Mouse (Mus musculus) adrenal gland, postnatal 4 days (tissue): Measurements from ENCODE around the gene Tor1aip1. TPM values are rescaled to one million over a fixed set of nuclear protein-coding genes. Genes with fewer than 3 reads are reported as not detected.
"Not testable (repeated sequence)": the region's sequence is repeated elsewhere in the genome, so short reads cannot be mapped to it uniquely, and the experiment has no call there.

Source experiments
- DNase-seq, 2 experiments: peaks; one replicate each; pipeline ENCODE4 v3.0.0; 2021 to 2022; ENCODE audit warnings: low spot score in 2 of 2, mixed read lengths in 2 of 2
- long read RNA-seq, 2 experiments: library from polyadenylated mRNA; stranded (forward); transcript quantifications; one replicate each; pipeline ENCODE4 v2.0.0; 2021
- total RNA-seq, 2 experiments: library from RNA; stranded (reverse); gene quantifications; 2 replicates each; pipeline ENCODE4 v1.2.3; 2021

The Tor1aip1 gene
- 10 to 100 TPM; 82.4 to 87.5 TPM for total RNA-seq
- long read RNA-seq, experiment 1, full-length matches to known transcripts: 11 of 14 reads
- long read RNA-seq, experiment 1, partial matches to known transcripts: 1 of 14 reads
- long read RNA-seq, experiment 1, other reads (novel, unspliced or antisense): 2 of 14 reads
- long read RNA-seq, experiment 2, full-length matches to known transcripts: 35 of 44 reads
- long read RNA-seq, experiment 2, partial matches to known transcripts: 2 of 44 reads
- long read RNA-seq, experiment 2, other reads (novel, unspliced or antisense): 7 of 44 reads

DNA sequence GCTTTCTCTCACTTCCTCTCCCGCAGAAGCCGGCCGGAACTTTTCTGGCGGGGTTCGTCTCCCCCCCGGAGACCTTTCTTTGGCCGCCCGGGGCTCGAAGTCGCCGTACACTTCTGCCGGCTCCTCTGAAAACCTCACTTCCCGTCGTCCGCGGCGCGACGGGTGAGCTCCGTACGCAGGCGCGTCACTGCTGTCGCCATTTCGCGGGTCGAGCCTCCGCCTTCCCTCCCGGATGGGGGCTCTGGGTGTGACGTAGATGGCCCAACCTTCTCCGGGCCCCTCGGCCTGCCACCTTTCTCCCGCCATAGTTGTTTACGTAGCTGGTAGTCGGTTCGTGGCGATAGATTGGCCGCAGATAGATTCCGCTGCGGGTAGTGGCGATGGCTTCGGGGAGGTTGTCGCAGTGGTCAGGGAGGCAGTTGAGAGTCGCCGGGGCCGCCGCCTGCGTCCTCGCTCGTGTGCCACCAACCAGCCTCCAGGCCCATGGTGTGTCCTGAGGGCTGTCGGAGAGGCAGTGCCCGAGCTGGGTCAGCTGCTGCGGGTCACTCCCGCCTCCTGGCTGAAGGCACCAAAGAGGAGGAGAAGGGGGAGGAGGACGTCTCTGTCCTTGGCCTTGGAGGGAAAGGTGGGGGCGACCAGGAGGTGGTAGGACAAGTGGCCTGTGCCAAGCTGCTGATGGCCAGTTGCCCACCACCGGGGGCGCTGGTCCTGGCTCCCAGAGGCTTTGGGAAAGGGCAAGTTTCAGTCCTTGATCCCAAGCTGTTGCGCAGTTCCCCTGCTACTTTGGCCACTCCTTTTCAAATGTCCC lies at the start of gene Tor1aip1:
TSS of gene Tor1aip1 (minus strand) at position 551 of the 808 bp plus-strand sequence.
- DNase-seq: peak; percentile 91 to 94

DNA sequence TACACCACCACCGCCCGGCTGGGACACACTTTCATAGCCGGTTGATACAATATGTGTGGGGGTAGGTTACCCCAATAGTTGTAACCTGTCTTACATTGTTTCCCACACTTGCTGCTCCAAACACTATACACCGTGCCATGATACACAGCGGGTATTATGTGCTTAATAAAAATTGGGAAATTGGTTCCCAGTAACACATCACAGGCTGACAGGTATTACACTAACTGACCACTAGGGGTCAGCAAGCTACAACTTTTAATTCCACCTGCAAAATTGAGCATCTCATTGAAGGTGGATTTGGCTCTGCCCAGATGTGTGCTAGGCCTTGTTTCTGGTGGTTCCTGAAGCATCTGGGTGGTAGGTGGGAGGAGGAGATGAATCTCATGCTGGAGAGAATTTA lies 49.5 kb upstream of the Tor1aip1 start:
- no peak for DNase-seq

DNA sequence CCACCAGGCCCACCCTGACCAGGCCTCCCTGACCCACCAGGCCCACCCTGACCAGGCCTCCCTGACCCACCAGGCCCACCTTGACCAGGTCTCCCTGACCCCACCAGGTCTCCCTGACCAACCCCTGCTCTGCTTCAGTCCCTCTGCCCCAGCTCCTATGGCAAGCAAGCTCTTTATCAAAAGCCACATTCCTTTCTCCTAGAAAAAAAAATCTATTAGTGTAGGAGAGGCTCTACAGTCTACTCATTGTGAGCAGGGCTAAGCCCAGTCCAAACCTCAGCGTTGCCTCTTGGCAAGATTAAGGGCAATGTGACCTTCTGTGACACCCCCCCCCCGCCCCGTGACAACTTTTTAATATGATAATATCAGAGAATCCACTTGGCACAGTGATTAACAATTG lies 48.3 kb upstream of the Tor1aip1 start:
- DNase-seq: no peak

DNA sequence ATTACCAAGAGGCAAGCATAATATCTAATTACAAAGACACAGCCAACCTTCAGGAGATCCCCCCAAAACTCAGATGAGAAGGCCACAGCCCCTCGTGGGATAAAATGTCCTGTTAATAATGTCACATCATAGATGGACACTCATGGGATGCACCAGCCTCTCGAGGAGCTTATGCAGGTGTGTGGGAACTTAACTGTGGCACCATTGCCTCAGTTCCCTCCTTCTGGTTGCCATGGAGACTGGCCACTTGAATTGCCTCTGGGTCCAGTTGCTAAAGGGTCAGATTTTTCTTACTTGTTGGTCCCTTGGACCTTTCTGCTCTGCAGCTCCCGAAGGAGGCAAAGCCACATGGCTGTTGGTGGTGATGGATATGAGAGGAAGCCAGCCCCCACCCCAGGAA lies 41.4 kb upstream of the Tor1aip1 start:
- no peak for DNase-seq

DNA sequence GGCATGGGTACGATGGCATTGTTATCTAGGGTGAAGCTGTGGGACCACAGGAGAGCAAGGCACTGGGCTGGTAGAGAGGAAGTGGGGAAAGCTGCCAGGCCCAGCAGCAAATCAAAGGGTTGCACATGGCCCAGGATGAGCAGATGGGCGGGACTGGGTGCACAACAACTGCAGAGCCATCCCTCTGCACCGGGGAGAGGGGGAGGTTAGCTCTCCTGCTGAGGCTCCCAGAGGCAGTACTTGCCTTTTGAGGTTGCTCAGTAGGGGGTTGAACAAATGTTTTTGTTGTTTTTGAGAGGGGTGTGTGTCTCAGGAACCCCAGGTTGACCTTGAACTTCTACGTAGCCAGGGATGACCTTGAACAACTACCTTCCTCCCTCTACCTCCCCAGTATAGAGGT lies 40.2 kb upstream of the Tor1aip1 start:
- DNase-seq: no peak

DNA sequence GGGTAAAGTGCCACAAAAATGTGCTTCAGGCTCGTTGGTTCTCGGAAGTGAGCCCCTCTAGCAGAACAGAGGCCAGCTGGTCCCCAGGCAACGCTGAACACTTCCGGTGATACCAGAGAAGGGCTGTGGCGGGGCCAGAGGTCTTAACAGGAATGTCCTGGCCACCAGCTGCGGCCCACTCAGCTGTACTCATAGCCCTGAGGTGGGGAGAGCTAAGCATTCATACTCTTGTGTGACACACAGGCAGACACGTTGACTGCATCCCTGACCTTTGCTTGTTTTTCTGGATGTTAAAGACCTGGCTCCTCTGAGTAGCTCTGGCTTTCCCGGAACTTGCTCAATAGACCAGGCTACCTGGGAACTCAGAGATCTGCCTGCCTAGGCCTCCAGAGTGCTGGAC lies 38.3 kb upstream of the Tor1aip1 start:
- no peak for DNase-seq

DNA sequence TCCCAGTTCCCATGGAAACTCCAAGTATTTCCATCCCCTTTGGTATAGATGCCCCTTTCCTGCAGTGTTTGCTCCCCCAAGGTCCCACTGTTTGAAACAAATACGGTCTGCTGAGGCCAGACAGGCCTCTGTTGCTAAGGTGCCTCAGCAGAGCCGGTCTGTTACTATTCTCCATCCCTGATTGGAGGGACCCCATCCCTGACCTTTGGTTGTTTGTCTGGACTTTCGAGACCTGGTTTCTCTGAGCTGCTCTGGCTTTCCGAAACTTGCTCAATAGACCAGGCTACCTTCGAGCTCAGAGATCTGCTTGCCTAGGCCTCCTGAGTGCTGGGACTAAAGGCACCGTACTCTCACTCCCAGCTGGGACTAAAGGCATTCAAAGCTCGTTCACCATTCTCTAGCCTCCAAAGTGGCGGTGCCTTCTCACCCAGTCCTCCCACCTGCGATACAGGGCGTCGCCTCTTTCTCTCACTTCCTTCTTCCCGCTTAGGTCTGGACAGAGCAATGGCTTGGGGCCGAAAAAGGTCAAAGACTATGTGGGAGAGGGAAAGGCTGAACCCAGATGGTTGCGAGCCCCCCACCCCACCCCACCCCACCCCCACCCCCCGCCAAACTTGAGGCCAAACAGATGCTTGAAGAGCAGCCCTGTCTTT lies 37.0 kb upstream of the Tor1aip1 start:
- no peak for DNase-seq

DNA sequence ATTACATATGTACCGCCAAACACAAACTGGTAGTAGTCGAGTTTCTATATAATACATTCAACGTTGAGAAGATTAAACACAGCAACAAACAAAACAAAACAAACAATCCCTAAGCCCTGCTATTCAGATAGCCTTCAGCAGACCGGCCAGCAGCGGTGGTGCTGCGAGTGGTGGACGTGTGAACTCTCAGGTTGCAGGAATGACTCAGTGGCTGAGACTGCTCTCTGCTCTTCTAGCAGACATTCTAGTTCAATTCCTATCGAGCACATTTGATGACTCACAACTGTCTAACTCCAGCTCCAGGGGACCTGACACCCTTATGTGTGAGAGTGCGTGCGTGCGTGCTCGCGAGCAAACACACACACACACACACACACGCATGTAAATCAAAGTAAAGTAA lies 33.8 kb upstream of the Tor1aip1 start:
- no peak for DNase-seq

DNA sequence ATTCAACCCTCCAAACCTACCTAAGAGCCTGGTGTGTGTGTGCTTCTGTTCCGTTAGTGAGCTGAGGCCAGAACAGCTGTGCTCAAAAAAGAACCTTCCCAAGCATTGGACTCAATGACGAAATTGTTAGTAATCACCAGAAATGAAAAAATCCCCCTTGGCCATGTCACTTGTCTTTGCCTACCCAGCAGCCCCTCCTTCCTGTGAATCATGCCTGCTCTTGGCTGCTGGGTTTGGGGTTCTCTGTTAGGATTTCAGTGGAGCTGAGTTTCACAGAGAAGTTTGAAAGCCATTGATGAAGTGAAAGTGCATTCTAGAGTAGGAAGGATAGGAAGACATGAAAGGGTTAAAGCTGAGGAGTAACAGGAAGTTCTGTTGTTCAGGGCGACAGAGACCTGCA lies 29.9 kb upstream of the Tor1aip1 start:
- DNase-seq: no peak

DNA sequence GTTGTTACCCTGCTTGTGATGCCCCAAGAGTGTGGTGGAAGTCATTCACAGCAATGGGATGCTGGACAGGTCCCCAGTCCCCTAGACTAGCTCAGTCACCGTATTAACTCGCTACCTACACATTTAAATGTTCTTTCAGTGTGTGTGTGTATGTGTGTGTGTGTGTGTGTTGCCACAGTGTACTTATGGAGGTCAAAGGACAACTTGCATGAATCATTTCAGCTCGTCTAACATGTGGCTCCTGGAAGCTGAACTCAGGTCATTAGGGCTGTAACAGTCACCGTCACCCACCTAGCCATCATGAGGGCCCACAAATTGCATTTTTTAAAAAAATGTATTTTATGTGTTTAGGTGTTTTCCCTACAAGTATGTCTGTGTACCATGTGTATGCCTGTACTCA lies 25.9 kb upstream of the Tor1aip1 start:
- no peak for DNase-seq

DNA sequence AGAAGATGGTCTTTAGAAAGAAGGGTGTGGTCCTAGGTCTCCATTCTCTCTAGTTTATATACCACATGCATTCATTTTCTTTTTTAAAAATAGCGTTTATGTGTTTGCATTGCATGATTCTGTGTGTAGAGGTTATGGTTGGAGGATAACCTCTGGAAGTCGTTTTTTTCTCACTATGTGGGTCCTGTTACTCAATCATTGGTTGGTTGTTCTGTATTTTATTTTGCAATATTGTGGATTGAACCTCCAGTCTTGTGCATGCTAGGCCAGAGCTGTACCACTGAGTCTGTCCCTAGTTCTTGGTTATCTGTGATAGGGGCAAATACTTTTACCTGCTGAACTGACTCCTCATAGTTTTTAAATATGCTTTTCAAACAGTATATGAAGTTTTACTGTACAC lies 21.9 kb upstream of the Tor1aip1 start:
- DNase-seq: no peak

DNA sequence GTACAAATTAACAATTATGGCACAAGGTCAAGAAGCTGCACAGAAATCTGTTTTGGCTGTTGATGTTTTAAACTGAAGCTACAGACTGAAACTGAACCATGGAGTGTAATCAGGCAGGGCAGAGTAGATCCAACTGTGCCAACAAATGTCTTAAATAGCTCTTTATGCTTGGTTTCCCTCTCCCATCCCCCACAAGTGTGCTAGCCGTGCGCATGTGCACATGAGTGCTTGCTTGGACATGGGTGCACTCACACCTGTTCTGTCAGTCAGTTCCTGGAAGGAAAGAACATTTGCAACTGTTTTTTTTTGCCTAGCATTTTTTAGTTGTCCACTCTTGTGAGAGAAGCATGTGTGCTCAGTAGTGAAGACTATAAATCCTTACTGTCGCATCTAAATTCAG lies 10.4 kb upstream of the Tor1aip1 start:
- DNase-seq: no peak

DNA sequence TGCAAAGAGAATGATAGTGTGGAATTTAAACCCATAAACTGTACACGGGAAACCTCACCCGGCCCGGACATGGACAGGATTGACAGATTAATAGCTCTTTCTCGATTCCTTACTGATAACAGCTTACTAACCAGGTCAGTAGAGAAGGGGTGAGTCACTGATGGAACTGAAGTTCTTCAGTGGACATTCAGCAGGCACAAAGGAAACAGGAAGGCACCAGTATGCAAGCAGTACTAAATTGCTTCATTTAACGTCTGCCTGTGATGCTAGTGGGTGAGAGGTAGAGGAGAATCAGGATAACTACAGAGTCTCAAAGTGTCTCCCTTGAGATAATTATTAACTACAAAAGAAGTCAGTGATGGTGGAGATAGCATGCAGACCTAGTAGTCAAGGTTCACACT lies 7.9 kb upstream of the Tor1aip1 start:
- DNase-seq: no peak

DNA sequence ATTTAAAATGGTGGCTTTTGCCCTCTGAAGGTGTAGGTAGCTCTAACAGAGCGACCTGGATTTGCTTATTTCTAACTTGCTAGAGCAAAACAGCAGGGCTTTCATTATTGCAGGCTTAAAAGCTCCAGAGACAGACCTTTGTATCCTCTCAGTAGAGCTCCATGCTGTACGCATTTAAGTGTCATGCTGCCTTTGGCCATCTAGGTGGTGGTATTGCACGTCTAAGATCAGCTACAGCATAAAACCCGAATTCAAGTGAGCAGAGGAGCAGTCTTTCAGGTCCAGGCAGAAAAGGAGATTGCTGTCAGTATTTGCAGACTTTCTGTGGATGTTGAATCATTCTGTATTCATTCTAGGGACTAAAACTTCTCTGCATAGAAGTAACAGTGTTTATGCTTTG lies 6.7 kb upstream of the Tor1aip1 start:
- DNase-seq: no peak

DNA sequence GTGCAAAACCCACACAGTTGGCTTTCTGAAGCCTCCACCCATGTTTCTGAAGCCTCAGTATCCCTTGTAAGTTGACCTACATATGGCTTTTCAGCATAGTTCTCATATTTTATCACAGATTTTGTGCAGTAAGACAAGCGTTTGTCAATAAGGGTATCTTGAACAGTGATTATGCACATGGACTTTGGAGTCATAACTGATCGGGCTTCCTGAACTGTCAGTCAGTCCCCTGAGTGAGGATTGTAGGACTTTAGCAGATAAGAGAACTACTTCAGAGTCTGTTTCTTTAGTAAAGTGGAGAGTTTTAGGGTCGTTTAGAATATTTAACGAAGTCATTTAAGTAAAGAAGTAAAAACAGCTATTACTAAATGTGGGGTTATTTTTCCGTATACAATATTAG lies 6.2 kb upstream of the Tor1aip1 start:
- no peak for DNase-seq

DNA sequence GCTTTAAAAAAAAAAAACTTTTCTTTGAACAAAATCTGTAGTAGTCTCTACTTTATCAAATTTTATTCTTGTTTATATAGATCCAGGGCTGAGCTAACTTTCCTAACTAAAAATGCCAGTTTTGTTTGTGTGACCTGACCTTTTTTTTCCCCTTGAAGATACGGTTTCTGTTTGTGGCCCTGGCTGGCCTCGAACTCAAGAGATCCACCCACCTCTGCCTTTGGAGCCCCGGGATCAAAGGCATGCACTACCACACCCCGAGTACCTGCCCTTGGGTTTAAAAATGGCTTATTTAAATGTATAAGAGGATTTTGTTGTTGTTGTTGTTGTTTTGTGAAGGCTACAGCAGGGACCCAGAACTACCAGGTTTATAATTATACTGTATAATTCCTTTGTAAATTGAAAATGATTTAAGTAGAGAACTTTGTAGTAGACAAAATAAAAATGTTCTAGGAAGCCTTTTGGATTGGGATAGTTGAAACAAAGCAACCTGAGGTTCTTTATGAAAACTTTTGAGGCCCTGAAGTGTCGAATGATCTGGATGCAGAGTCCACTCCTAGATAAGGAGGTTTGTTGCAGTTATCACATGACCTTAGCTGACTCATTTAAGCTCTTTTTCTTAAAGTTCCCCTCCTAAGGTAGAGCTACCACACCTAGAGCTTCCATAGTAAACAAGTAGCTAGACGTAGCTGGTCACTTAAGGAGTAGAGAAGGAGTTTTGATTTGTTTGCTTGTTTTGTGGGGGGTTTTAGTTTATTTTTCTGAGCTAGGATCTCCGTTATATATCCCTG lies 5.4 kb upstream of the Tor1aip1 start:
- DNase-seq: no peak

DNA sequence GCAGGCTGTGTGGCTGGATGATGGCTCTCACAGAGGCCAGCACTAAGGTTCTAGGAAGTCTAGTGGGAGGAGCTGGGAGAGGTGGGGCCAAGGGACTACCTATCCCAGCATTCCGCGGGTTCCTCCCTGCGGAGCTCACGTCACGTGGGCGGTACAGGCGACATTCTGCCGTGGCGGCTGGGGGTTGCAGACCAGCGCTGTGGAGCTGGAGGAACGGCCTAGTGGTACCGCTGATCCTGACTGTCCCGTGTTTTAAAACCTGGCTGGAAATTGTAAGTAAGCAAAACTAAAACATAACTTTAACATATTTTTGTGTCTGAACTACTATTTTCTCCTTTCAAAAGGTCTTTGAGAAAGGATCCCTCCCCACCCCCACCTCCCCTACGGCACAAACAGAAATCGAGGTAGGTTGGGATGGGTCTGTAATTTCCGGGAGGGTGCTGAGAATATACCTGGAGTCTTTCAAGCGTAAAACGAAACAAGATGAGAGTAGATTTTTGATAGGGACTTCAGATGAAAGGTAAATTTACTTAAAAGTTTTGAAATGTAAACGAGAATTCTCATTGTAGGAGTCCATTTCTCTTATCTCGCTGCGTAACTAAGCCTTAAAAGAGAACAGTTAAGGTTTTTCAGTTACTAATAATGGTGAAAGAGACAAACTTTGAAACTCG lies 4.6 kb upstream of the Tor1aip1 start:
- DNase-seq: peak; percentile 57 to 81

DNA sequence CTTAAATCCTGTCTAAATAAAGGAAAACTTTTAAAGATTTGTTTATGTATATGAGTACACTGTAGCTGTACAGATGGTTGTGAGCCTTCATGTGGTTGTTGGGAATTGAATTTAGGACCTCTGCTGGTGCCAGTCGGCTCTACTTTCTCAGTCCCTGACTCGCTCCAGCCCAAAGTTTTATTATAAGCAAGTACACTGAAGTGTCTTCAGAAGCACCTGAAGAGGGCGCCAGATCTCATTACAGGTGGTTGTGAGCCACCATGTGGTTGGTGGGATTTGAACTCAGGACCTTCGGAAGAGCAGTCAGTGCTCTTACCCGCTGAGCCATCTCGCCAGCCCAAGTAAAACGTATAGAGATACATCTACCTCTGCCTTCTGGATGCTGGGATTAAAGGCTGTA lies 3.7 kb upstream of the Tor1aip1 start:
- DNase-seq: not testable (repeated sequence)

DNA sequence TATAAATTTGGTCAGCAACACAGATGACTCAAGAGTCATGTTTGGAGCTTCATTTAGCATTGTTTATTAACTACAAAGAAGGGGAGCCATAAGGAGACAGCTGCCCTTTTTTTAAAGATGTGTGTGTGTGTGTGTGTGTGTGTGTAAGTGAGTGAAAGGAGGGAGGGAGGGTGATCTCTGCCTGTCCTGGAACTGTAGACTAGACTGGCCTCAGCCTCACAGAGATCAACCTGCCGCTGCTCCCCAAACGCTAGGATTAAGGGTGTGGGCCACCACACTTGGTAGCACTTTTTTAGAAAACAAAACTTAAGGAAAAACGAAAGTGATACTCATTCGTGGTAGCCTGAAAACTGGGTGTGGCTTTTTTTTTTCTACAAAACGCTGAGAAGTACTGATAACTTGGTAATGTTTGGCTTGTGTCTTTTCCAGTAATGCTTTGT lies 884 bp upstream of the Tor1aip1 start:
- no peak for DNase-seq

DNA sequence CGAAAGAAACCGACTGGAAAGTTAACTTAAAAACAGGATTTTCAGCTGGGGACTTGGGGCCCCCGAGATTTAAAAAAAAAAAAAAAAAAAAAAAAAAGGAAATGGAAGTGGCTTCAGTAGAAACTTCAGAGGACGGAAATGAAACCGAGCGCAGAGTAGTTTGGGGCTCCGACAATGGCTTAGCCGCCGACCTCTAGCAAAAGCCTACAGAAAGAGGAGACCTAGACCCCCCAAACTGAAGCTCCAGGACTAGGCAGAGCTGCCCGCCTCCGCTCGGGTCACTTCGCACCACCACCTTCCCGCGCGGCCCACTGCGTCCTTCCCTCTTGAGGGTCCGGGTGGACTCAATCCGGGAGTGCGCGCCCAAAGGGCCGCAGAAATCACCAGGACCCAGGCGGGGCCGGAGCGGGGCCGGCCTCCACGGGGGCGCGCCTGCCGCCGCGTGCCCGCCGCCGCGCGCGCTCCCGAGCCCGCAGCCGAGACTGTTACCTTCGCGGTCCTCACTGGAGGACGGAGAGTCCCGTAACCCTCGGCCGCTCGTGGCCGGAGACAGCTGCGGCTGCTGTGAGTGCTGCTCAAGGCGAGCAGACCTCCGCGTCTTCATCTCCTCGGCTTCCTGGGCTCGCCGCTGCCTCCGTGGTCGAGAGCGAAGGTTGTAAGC lies 881 bp downstream of the Tor1aip1 start, which contains the start of gene Tor1aip2:
TSS of gene Tor1aip2 (plus strand) at position 135 of the 661 bp plus-strand sequence.
- DNase-seq: peak; percentile 67 to 71
